Mouse (Mus musculus): ENCODE results near the gene Ralgapa2. TPM values are rescaled to one million over a fixed set of nuclear protein-coding genes. Genes with fewer than 3 reads are reported as not detected.

The Ralgapa2 gene
- total RNA-seq, 2 experiments from 2014 or later = 24.6 to 37.7 TPM

DNA sequence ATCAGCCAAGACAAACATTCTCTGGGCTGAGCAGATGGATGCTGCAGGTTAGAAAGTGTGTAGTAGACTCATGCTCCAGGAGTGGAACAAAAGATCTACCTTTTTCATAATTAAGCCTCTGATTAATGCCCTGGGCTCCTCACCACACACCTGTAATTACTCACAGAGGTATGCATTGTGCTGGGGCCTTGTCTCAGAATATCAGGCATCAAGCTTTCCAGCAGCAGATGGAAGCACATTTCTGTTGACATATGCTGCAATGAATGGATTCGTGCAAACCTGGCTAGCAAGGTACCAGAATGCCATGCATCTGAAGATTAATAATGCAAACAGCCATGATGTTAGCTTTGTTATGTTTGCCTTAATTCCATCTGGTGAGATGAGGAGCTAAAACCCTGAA lies 149.2 kb downstream of the Ralgapa2 start:
- no peak for DNase-seq (ENCODE audit: low spot score in 2 of 2)

DNA sequence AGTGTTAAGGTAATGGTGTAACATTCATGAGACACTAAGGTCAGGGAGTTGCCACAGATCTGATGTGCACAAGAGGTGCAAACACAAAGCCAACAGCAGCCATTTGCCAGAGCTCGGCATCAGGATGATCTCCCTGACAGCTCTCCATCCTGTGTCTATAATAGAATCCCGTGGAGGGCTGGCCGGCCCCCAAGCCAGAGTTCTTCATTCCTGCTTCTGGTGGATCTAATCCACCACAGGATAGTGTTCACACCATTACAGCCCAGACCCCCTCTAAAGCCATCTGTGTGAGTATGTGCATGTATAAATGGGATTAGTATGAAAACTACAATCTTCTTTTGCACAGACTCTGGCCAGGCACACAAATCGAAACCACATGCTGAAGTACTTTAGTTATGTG lies 150.2 kb downstream of the Ralgapa2 start:
- no peak for DNase-seq (ENCODE audit: low spot score in 2 of 2)

DNA sequence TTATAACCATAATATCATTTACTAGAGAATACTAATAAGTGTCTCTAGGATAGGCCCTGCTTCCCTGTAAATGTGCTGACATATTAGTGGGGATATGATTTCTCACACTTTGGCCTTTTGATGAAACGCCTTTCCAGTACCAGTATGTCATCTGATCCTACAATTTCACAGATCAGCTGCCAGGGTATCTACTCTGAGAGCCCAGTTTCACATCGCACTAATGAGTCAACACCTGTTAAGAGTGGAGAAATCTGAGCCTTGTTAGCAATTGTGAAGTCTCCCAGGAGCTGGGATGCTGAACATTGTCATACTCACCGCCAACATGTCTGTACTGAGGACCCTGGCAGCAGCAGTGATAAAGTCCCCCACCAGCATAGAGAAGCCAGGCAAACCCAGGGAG lies 151.1 kb downstream of the Ralgapa2 start:
- no peak for DNase-seq (ENCODE audit: low spot score in 2 of 2)

DNA sequence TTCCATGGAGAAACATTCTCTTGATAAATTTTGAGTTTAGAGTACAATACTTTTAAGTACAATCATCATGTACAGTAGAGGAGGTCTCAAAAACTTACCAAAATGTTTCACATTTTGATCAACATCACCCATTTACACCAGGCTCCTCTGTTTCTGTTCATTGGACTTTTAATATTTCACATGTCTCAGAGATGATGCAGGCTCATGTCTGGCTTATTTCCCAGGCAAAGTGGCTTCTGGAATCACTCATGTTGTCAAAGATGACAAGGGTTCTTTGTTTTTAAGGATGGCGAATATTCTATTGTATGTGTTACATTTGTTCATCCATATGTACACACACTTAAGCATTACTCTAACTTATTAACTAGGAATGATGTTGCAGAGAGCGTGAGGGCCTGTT lies 152.5 kb downstream of the Ralgapa2 start:
- DNase-seq (ENCODE audit: low spot score in 2 of 2) = no peak

DNA sequence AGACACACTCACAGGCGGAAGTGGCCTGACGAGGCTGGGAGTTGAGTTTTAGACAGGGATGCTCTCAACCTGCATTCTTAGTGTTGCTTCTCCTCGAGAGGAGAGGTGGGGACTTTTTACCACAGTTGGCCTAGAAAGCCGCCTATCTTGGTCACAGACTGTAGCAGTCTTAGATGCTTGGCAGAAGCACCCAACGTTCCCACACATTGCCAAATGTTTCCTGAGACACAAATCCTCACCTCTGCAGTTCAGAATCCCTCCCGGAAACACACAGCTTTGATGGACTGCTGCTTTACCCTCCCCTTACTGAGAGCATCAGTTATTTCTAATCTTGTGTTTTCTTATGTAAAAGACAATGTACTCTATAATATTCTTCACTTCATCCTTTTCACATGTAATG lies 155.6 kb downstream of the Ralgapa2 start:
- no peak for DNase-seq (ENCODE audit: low spot score in 2 of 2)

DNA sequence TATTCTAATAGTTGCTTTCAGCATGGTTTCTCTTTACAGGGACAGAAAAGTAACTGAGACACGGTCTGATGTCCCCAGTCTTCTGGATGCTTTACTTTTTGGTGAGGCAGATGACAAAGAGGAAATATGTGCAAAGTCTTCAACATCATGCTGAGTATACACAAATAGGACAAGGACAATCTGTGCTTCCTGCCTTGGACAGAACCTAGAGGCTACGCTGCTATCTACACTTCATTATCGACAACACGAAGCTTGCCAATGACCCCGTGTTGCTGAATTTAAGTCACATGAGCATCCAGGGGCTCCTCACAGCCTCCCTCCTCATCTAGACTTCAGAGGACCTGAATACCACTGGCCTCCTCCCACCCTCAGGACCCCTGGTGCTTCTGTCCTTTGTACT lies 161.9 kb downstream of the Ralgapa2 start:
- DNase-seq (ENCODE audit: low spot score in 2 of 2) = no peak

DNA sequence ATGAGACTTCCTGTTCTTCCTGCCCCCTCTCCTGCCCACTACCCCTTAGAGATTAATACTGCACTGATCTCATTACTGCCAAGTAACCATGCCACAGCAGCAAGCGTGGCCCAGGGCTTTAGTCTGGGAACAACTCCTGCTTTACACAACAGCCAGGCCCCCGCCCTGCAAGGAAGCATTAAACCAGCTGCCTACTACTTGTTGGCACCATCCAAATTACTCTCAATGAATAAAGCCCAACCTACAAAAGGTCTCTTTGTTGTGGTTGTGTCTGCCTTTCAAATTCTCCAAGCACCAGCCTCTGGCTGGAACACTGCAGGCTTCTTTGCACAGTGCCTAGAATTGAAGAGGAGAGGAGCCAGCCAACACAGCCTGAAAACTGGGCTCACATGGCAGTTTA lies 164.2 kb downstream of the Ralgapa2 start:
- no peak for DNase-seq (ENCODE audit: low spot score in 2 of 2)

DNA sequence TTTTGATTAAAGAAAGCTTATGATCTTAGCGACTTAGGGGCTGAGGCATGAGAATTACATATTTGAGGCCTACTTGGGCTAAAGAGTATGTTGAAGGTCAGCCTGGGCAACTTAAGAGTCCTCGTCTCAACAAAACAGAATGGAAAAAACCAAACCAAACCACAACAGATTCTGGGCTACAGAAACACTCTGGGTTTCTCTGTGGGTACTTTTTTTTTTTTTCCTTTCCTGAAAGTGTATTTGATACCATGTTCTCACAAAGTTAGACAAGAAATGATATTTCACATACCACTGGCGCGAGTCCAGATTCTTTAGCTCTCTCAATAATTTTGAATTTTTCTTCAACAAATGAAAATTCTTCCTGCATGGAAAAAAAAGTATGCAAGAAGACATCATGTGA lies 172.1 kb downstream of the Ralgapa2 start:
- DNase-seq (ENCODE audit: low spot score in 2 of 2) = no peak

DNA sequence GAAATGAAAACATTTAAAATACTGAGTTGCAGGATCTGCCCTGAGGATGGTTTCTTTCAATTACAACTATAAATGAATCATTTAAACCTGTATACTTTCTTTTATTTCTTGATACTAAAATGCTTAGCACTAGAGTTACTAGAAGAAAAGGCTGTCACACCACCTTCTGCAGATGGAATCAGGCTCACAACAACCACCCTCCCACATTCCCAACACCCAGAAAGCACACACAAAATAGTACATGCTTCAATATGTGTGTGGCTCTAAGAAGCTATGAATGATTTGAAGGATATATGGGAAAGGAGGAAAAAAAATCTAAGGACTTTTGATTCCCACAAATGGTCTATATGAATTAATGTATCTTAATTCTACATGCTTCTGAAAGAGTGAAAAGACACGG lies 174.6 kb downstream of the Ralgapa2 start:
- no peak for DNase-seq (ENCODE audit: low spot score in 2 of 2)

DNA sequence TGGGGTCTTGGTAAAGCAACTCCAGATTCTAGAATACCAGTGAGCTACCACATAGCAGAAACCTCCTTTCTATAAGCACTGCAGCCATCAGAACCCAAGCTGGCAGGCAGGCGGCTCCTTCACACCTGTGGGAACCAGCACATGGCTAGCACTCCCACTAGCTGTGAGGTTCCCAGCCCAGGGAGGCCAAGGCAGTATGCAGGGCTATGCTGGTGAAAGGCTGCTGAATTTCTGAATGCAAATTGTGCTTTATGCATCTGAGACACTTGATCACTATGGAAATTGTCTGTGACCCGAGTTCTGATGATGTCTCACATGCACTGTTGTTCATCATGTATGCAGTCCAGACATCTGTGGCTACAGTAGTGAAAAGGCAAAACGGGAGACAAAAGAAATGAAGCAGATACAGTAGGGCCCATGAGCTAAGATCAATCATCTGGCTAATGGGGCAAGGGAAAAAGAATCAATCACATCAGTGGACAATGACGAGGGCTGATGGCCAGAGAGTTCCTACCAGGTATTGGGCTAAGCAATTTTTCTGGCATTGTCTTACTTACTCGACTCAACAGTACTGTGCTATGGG lies 180.2 kb downstream of the Ralgapa2 start:
- no peak for DNase-seq (ENCODE audit: low spot score in 2 of 2)

DNA sequence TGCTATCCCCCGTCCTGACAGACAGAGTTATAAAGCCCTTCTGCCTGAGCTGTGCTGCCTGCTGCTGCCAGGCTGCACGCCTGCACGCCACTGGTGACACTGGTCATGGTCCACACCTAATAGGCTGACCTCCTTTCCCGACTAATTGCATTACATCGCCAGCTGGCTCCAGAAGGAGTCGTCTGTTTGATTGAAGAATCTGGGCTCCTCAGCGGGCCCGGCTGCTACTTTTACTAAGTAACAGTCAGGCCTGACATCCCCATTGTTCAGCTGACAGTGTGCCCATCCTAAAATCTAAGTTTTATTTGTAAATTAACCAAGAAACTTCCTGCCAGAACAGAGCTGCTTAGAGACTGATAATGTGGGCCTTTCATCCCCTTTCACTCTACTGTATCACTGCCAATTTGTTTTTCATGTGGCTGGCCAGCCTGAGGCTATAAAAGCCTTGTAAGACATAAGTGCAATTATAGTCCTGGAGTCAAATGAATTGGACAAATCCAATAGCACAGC lies 181.3 kb downstream of the Ralgapa2 start:
- no peak for DNase-seq (ENCODE audit: low spot score in 2 of 2)

DNA sequence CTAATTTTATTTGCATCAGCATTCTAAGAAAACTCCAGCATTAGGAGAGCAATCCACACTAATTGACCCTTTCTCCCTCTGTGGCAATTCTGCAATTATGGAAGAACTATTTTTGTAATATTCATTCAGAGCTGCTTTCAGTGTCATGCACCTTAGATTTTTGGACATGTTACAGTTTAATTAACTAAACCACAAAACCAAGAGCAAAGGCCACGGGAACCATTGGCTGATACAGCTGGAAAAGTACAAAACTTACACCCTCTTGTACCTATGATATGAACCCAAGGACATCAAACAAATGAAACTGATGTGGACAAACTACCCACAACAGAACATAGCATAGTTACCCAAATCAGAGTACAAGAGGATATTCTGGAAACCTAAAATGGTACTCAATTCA lies 182.0 kb downstream of the Ralgapa2 start:
- no peak for DNase-seq (ENCODE audit: low spot score in 2 of 2)

DNA sequence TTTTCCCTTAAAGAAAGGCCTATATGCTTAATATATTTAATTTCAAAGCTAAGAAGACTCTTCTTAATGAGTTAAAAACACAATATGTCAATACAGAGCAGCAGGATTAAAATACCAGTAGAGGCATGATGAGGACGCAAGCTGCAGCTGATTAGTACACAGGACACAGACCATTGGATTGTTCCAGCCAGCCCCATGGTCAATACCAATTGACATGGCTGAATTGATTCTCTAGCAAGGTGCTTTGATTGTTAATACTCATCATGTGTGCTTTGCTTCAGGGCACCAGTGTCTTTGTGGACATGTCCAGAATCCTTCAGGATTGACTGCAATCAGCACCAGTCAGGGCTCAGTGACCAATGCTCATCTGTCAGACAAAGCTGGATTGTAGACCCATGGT lies 185.5 kb downstream of the Ralgapa2 start:
- no peak for DNase-seq (ENCODE audit: low spot score in 2 of 2)

DNA sequence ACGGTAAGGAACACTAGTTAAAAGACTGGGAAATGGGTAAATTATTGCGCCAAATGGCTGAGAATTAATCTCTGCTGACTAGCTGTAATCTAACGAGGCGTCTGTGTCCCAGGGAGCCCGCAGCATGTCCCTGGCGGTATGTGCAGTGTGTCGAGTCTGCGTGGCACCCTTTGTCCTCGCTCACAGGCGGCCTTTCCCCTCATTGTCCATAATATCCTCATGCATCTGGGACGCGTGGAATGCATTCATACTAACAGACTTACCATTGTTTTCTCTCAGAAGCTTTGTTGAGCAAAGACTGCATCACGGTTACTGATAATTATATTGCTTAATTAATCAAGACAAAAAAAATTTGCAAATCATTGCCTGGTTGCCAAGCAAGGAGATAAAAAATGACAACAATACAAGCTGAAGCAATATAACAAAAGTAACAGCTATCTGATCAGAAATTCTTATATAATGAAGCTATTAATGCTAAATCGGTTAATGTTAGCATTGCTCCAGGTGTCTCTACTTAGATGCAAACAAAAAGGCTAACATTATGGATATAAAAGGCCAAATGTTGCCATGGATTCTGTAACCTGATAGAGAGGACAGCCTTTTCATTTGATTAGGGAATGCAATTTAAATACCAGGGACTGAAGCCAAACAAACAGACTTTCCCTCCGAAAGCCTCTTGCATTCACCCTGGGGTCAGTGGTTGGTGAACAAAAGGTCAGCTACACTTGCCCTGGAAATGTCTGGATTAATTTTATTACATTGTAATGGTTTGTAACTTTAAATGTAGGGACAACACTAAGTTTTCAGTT lies 187.0 kb downstream of the Ralgapa2 start:
- no peak for DNase-seq (ENCODE audit: low spot score in 2 of 2)

DNA sequence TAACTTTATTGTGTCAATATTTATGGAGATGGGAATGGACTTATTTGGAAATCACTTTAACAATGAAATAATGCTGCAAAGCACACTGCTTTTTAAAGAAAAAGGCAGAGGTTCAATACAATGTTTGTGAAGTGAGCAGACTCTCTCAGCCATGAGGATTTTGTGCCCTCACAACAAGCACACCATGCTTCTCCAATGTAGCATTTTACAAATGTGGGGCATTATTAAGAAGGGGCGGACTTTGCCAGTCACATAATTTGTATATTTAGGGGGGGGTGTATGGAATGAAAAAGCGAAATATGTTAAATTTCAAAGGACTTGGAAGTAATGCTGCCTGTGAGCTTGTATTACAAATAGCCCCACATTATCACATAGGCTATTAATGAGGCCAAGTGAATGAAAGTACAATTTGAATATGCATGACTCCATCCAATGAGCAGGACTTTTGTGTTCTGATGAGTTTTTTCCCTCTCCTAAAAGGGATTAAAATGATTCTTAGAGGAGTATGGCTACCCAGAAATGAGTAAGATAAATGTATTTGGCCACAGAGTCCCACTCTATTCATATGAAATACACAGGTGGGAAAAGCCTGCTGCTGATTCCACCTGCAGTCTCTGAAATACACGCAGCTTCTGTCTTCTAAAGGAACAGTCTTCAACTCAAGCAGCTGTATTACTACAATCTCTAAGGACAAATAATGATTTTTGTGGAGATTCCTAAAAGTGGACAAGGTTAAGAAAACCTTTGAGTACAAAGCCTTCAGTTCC lies 187.8 kb downstream of the Ralgapa2 start:
- DNase-seq (ENCODE audit: low spot score in 2 of 2) = no peak

DNA sequence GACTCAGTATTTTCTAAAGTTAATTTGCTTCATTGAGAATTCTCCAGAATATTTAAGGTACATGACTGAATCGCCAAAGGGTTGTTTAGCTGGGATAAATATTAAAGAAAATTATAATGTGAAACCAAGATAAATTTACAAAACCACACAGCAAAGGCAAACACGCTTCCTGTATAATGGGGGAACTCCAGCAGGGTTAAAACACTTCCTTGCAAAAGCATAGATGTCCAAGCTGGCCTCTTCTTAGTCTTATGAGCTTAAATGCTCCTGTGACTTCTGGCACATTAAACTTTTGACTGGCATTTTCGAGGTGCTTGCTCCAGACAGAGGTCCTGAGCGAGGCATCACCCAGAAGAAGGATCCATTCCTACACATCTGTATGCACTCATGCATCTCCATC lies 188.6 kb downstream of the Ralgapa2 start:
- no peak for DNase-seq (ENCODE audit: low spot score in 2 of 2)

DNA sequence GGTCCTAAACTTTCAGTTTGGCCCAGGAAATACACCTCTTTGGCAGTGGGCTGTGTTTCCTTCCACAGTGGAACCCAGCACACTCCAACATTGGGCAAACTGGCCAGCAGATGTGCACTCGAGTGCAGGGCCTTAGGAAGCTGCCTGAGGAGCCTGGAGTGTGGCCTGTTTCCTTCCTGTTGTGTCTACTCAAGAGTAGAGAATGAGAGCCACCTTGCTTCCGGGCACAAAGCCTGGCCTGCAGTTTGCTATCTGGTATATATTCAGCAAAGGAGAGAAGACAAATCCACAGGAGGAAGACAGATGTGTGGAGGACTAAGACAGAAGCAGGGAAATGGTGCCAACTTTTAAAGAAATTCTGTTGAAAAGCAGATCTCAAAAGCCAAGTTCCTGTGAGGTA lies 189.4 kb downstream of the Ralgapa2 start:
- DNase-seq (ENCODE audit: low spot score in 2 of 2) = no peak

DNA sequence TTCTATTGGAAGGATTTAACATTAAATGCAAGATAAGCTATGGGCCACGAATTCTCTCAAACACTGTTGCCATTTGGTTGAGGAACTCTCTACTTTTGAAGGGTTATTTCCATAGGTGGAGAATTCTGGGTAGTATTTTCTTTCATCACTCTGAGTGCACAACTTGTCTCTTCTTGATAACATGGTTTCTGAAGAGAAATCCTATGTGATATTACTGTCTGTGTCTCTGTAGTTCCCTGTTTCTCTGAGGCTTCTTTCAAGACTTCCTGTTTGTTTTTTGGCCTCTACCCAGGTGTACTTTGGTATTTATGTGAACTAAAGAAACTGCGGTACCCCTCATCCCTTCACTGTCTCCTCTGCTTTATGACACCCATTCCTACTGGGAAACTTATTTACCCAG lies 190.1 kb downstream of the Ralgapa2 start:
- no peak for DNase-seq (ENCODE audit: low spot score in 2 of 2)

DNA sequence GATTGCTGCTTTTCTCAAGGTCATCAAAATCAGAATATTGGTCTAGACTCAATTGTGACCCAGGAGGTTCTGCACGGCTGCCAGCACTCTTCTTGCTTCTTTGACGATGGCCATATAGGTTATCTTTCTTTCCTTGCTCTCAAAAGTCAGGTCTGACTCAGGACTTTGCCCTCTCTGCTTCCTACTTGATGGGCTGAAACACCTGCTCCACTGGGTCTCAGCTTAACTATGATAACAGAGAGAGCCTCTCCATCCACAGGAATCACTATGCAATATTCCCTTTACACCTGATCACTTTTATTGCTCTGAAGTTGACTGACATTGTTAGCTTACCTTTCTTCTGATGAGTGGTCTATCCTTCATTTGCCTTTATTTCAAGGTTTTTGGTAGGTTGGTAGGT lies 191.5 kb downstream of the Ralgapa2 start:
- no peak for DNase-seq (ENCODE audit: low spot score in 2 of 2)

DNA sequence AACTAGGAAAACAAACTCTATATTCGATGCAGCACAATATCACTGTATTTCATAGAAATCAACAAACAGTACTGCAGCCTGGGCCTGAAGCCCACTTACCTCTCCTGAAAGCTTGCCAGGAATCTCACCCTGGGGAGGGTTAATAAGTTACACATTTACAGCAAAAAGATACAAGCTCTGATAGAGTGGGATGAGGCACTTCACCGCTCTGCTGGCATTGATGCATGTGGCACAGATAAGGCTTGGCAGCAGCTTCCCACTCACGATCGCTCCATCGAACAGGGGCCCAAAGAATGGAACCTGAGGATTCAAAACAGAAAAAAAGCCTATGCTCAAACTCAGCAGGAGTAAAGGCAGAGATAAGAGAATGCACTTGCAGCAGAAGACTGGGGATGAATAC lies 197.4 kb downstream of the Ralgapa2 start:
- DNase-seq (ENCODE audit: low spot score in 2 of 2) = no peak

DNA sequence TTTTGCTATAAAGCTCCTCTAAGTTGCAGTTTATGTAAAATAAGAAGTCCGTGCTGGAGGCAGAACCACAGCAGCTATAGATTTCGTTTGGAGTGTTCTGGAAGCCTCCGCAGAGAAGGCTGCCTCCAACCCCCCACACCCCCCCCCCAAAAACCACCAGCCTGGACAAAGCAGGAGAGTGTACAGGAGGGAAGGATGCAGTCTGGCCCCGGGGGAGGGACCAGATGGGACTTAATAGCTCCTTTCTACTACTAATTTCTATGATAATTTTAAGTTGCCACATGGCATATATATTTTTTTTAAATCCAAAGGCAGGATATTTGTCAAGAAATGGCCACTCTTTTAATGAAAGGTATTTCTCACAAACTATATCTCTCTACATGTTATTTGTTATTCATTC lies 198.3 kb downstream of the Ralgapa2 start:
- DNase-seq (ENCODE audit: low spot score in 2 of 2) = no peak

DNA sequence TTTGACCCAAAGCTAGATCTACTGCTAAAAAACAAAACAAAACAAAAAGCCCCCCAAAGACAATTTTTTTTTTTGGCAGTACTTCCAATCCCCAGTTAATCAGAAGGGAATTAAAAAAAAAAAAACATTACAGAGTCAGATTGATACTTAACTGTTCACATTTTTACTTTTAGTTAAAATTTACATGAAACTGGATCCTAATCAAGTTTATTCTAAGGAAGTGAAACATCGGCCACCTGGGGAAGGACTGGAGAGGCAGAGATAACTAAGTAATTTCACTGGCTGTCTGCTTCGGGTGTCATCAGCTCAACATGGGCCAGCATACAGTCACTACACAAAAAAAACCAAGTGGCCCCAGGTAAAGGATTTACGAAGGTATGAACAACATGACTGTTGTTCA lies 201.4 kb downstream of the Ralgapa2 start:
- no peak for DNase-seq (ENCODE audit: low spot score in 2 of 2)
